Mouse (Mus musculus) embryonic fibroblast, embryonic 13.5 days (primary cell): Measurements from ENCODE around the gene Lmna. TPM values are rescaled to one million over a fixed set of nuclear protein-coding genes. Genes with fewer than 3 reads are reported as not detected.

Experiments
- H3K27ac ChIP-seq: 2 replicates; pipeline ENCODE4 v1.5.1; 2012; ENCODE audit warnings: low read length, control low read depth, inconsistent platforms; ENCODE audit not compliant: insufficient read depth
- H3K4me1 ChIP-seq: 2 replicates; pipeline ENCODE4 v1.6.1; 2011; ENCODE audit warnings: low read length; ENCODE audit not compliant: control insufficient read depth, insufficient read depth
- H3K4me3 ChIP-seq: 2 replicates; pipeline ENCODE4 v1.5.1; 2011; ENCODE audit warnings: mild to moderate bottlenecking, control low read depth, low read length; ENCODE audit not compliant: insufficient read depth
- CTCF ChIP-seq: IDR thresholded peaks from 2 replicates; pipeline ENCODE4 v1.5.1; 2011; ENCODE audit warnings: mild to moderate bottlenecking, control low read depth, low read length, moderate library complexity, borderline replicate concordance; ENCODE audit not compliant: insufficient read depth
- POLR2A ChIP-seq: IDR thresholded peaks from 2 replicates; pipeline ENCODE4 v1.6.1; 2011; ENCODE audit warnings: low read depth, mild to moderate bottlenecking, control low read depth, low read length, moderate library complexity
- polyA plus RNA-seq: library from polyadenylated mRNA; stranded (reverse); fragments of >200 nt; gene quantifications from 2 replicates; pipeline ENCODE4 v1.2.4, GENCODE M21; 2011; ENCODE audit warnings: low read depth; ENCODE audit not compliant: missing spikeins, insufficient read length

Lmna gene
- polyA plus RNA-seq, 1 experiment = 401 TPM

DNA sequence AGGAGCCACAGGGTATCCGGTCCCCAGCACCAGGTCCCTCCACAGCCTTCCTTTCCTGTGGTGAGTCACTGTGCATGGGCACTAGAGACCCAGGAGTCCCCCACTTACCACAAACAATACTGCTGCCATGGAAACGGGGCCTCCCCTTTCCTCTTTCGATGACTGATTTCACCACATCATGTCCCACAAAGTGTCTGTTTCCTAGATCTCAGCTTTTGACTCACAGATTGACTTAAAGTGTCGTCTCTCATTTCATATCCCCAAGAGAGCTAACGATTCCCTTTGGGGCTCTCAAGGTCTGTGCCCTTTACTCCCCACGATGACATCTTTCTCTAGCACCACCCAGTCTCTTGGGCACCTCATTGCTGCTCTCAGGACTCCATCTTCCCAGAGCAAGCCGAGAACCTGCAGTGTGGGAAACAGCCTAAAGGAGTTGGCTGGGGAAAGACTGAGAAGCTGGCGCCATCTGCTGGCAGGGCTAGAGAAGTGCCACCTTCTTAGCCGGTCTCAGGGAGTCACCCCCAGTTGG, 12.1 kb upstream of the Lmna start:
- no peak overlapping the region for H3K4me3 ChIP-seq
- no peak overlapping the region for H3K27ac ChIP-seq
- TF ChIP-seq CTCF (peak; percentile 87), POLR2A (no peak)

DNA sequence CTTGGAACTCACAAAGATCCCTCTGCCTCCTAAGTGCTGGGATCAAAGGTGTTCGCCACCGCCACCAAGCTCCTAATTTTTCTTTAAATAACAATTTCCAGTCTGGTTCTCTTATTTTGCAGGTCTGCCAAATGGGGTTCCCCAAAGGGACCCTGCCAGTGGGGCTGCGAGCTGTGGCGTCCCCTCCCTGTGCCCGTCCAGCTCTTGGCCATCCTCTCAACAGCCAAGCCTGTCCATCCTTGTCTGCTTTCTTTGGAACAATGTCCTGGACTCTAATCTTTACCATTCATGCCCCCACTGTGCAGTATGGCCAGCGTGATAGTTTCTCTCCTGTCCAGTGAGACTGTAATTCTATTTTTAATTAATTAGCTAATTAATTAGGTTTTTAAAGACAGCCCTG, 11.4 kb upstream of the Lmna start:
- no peak overlapping the region for H3K4me3 ChIP-seq
- no peak for TF ChIP-seq CTCF
- TF ChIP-seq POLR2A = no peak
- no peak overlapping the region for H3K27ac ChIP-seq
- H3K4me1 ChIP-seq = no peaks in the 10 kb centered on the region

More for the DNA sequence above, 12.1 kb upstream of the Lmna start:
- no peaks in the 10 kb centered on the region for H3K4me1 ChIP-seq

DNA sequence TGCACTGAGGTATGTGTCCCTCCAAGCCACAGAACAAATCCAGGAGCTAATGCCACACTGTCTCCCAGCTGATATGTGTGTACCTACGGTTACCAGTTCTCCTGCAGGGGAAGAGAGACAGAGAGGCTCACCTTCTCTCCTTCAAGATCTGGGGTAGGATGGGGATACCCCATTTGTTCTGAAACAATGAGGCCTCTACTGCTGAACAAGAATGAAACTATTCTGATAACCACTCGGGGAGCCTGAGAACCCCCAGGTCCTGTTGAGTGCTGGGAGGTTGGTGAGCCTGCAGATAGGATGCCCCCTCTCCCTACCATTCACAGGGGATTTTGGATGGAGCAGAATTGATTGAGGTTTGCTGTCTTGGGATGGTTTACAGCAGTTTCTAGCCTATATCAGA, 10.3 kb upstream of the Lmna start:
- no peak for TF ChIP-seq POLR2A
- TF ChIP-seq CTCF = no peak
- H3K4me1 ChIP-seq = no peaks in the 10 kb centered on the region
- H3K4me3 ChIP-seq = no peak overlapping the region
- H3K27ac ChIP-seq = no peak overlapping the region

DNA sequence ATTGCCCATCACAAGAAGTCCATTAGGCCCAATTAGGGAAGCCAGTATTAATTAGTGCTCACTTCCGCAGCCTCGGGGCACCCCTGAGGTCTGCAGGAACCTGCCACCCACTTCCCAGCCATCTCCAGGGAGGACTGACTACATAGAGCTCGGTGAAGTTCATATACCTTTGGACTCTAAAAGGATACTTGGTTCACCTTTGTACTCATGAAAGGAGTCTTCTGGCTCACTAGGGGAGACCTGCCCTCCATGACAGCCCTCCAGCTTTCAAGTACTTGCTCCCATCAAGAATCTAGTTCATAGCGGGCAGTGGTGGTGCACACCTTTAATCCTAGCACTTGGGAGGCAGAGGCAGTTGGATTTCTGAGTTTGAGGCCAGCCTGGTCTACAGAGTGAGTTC, 8.7 kb upstream of the Lmna start:
- Histone ChIP-seq H3K27ac (no peak overlapping the region), H3K4me1 (peaks cover 1% of the 10 kb centered on the region; the same call in 1 of the 2 replicates), H3K4me3 (no peak overlapping the region)
- TF ChIP-seq POLR2A = no peak
- no peak for TF ChIP-seq CTCF

DNA sequence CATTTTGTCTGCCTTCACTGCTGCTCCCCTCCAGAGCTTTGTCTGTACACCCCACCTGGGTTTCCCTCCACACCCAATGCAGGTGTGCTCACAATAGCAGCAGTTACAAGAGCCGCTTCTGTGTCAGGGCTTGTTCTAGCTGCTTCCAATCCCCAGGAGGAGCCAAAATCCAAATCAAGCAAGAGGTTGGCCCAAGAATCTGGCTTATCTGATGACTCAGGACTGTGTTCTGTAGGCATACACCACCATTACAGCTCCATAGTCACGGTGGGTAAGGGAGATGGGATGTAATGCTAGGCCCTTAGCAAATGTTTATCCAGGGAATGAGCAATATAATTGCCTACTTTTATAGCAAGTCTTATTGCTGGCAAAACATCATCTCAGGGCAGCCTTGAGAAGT, 6.7 kb upstream of the Lmna start:
- no peak overlapping the region for H3K4me3 ChIP-seq
- no peak for TF ChIP-seq CTCF
- no peak for TF ChIP-seq POLR2A
- H3K27ac ChIP-seq = no peak overlapping the region
- H3K4me1 ChIP-seq = peaks cover 18% of the 10 kb centered on the region

DNA sequence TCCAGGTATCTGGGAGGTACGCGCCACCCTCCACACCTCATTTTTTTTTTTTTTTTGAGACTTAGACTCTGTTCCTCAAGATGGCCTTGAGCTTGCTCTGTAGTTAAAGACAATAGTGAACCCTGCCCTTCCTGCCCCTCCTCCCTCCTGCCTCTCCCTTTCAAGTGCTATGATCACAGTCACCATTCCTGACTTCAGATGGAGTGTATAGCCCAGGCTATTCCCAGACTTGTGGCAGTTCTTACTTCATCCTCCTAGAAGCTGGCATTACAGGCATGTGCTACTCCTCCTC, 5.3 kb upstream of the Lmna start:
- no peak overlapping the region for H3K4me3 ChIP-seq
- no peak for TF ChIP-seq CTCF
- no peak for TF ChIP-seq POLR2A
- H3K4me1 ChIP-seq = peaks cover 27% of the 10 kb centered on the region
- H3K27ac ChIP-seq = no peak overlapping the region

DNA sequence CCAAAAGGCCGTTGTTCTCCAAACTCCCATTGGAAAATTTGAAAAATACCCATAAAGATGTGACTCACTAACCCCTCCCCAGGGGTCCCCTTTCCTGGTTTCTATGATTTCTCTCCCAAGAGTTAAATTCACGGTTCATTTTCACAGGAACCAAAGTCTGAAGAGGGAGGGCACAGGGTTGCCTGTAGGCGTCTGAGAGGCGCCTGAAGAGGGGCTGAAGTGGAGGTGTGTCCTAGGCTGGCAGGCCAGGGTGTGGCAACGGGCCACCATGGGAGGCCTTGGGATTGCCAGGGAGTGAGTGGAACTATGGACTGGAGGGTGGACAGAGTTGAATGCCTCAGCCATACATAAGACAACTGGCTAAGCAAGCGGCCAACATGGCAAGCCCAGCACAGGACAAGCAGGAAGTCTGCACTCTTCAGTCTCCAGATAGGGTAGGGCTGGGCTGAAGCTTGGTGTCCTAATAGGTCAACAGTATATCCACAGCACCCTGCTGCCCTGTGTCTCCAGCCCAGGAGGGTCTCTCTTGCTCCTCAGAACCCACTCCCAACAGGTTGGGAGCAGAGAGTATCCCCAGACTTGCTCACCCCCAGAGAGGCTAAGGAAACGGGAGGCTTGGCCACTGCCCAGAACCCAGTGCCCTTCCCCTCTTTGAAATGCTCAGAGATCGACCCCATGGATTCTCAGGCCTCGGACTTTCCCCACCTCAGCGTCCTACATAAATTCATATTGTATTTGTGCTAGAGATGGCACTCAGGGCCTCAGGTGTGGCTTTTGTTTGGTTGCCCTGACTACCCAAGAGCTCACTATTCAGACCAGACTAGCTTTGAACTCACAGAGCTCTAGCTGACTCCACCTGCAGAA, 4.7 kb upstream of the Lmna start:
- peaks cover 27% of the 10 kb centered on the region for H3K4me1 ChIP-seq
- no peak overlapping the region for H3K4me3 ChIP-seq
- TF ChIP-seq POLR2A (no peak), CTCF (no peak)
- H3K27ac ChIP-seq = peak overlapping the region; percentile 45

DNA sequence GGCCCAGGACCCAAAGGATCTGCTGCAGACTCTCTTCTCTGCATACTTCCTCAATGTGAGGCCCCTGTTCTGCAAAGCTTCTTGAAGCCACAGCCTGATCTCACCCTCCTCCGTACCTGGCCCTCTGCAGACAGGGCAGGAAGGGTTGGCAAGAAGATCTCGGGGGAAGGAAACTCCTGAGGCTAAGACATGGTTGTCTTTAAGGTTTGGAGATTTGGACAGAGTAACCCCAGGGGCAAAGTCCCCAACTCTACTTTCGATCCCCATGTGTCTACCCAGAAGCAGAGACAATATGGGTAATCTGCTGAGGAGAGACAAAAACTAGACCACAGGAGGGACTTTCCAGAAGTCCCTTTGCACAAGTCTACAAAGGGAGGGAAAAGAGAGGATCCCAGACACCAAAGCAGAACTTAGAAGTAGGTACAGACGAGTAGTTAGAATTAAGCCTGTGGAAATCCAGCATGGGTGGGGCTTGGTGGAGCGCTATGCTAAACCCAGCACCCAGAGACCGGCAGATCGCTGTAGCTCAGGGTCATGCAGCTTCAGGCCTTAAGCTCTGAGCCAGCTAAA, 3.9 kb upstream of the Lmna start:
- Histone ChIP-seq H3K4me3 (no peak overlapping the region), H3K27ac (peak overlapping the region; percentile 45), H3K4me1 (peaks cover 27% of the 10 kb centered on the region)
- TF ChIP-seq CTCF (no peak), POLR2A (no peak)

DNA sequence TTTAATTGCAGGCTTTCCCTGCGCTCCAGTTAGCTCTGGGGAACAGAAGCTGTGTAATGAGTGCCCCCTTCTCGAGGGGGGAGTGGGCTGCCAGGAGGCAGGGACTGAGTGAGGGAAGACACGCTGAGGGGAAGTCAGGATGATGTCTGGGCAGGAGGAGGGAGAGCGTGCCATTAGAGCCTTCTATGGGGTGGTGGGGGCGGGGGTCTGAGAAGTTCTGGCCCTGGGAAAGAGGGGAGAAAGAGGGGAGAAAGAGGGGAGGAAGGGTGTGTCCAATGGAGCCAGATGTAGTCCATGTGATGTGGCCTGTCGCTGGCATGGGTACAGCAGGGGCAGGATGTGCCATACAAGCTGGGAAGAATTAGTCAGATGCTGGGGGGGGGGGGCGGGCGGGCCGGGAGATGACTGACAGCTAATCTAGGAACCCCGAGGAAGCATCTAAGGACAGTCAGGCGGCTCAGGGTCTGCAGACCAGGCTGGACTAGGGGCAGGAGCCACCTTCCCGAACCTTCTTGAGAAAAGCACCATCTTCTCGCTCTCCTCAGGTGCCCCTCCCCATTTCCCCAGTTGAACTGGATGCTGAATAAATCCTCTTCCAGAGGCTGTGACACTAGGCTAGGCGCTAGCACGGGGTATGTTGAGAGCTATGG, 3.3 kb upstream of the Lmna start:
- TF ChIP-seq CTCF (no peak), POLR2A (no peak; the same call in 1 of the 2 replicates)
- no peak overlapping the region for H3K4me3 ChIP-seq
- H3K27ac ChIP-seq = peak overlapping the region; percentile 97
- peaks cover 27% of the 10 kb centered on the region for H3K4me1 ChIP-seq
